Mouse (Mus musculus): Measurements from ENCODE around the gene Gm20388.

DNA sequence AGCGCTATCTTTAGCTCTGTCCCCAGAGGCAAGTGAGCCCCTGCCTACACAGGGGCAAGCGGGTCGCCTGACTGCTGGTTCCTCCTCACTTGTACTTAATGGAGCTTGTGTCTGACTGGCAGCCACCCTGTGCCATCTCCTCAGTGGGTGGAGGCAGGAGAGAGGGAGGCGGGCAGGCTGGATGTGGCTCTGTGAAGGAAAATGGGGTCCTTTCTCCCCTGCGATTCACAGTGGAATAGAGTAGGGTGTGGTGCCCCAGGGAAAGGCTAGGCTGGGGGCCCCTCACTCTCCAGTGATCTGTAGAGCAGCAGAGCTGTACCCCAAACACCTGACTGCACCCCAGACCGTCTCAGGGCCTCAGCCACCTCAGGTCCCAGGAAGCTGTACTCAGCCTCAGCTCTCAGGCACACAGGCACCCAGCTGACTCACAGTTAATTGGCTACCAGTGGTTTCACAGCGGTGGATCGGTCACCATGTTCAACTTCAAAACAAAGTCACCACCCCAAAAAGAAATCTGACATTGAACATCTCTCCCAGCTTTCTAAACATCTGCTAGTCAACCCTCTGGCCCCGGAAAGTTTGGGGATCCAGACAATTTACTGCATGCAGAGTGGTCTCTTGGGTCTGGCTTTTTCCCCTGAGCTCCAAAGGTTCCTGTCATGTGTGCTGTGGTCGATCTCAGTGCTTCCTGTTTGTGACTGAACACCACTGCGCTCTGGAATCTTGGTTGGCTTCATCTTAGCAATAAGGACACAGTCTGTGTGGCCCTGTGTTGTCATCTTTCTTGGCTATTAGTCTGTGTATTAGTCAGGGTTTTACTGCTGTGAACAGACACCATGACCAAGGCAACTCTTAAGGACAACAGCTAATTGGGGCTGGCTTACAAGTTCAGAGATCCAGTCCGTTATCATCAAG is 2434.8 kb downstream of the Gm20388 start:
- TF ChIP-seq GATA1 (IDR thresholded peaks at IDR 0.05; ENCODE audit: borderline replicate concordance, low read length) (no peak), TAL1 (conservative IDR thresholded peaks at IDR 0.05; ENCODE audit: low read depth, low read length) (no peak), CTCF (IDR thresholded peaks at IDR 0.05; ENCODE audit: low read depth, low read length) (no peak), POLR2AphosphoS5 (IDR thresholded peaks at IDR 0.05; ENCODE audit: insufficient replicate concordance, low read depth, low read length) (no peak), GATA2 (IDR thresholded peaks at IDR 0.05; ENCODE audit: borderline replicate concordance, low read depth, low read length) (no peak)

Measured in G1E (cell line).